Mouse (Mus musculus): Measurements from ENCODE around the gene Dap. TPM values are rescaled to one million over a fixed set of nuclear protein-coding genes. Genes with fewer than 3 reads are reported as not detected.

Dap gene
- polyA plus RNA-seq, 1 experiment from 2014 or later: 127 TPM

GRCm38 (mm10) chr15:31306726-31307125 lies 82.6 kb downstream of the Dap start:
- ATAC-seq (replicated peaks; ENCODE audit: low FRiP score, low read depth) (no peak), DNase-seq (ENCODE audit: low spot score) (no peak)
- Histone ChIP-seq H3K36me3 (ENCODE audit: insufficient read depth, low read length) (no peaks in the 10 kb centered on the region), H3K9ac (ENCODE audit: low read depth, low read length) (no peak overlapping the region), H3K4me2 (ENCODE audit: low read length) (no peak overlapping the region), H3K9me3 (replicated peaks; ENCODE audit: low read length) (no peaks in the 10 kb centered on the region), H3K27ac (no peak overlapping the region), H3K4me1 (replicated peaks; ENCODE audit: insufficient read depth, low read length) (0 out of 2 replicates have a peak, but pooled peaks cover 2% of the 10 kb centered on the region), H3K4me3 (replicated peaks; ENCODE audit: low read depth, low read length) (no peak overlapping the region), H3K27me3 (ENCODE audit: insufficient read depth, low read length) (no peaks in the 10 kb centered on the region)
- TF ChIP-seq CTCF (IDR thresholded peaks at IDR 0.05; ENCODE audit: low read depth): no peak
- 80% methylated on average over 4 of the region's 4 CpGs for WGBS

GRCm38 (mm10) chr15:31309526-31309925 lies 85.4 kb downstream of the Dap start:
- 79% methylated on average over 15 of the region's 15 CpGs for WGBS
- Histone ChIP-seq H3K4me2 (ENCODE audit: low read length) (no peak overlapping the region), H3K27ac (no peak overlapping the region), H3K9ac (ENCODE audit: low read depth, low read length) (no peak overlapping the region), H3K36me3 (ENCODE audit: insufficient read depth, low read length) (no peaks in the 10 kb centered on the region), H3K4me1 (replicated peaks; ENCODE audit: insufficient read depth, low read length) (0 out of 2 replicates have a peak, but pooled peaks cover 8% of the 10 kb centered on the region), H3K4me3 (replicated peaks; ENCODE audit: low read depth, low read length) (no peak overlapping the region), H3K9me3 (replicated peaks; ENCODE audit: low read length) (no peaks in the 10 kb centered on the region), H3K27me3 (ENCODE audit: insufficient read depth, low read length) (no peaks in the 10 kb centered on the region)
- DNase-seq (ENCODE audit: low spot score) (no peak), ATAC-seq (replicated peaks; ENCODE audit: low FRiP score, low read depth) (no peak)
- peak; percentile 51; the same call in 1 of the 2 replicates for TF ChIP-seq CTCF (IDR thresholded peaks at IDR 0.05; ENCODE audit: low read depth)

DNA sequence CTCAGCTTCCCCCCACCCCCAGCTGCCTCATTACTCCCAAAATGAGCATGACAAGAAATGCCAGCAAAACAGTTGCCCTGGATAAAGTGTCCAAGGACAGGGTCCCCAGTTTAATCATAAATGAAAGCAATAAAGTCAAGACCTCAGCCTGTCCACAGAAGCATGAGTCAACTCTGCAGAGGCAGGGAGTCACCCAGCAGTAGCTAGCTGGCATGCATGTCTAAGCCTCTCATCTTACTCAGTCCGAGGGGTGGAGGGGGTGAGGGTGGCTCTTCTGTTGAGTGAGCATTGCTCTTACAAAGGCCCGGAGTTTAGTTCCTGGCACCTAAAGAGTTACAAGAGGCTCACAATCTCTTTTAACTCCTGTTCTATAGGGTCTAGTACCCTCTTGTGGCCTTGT lies 87.9 kb downstream of the Dap start:
- DNase-seq (ENCODE audit: low spot score) (peak; percentile 54), ATAC-seq (replicated peaks; ENCODE audit: low FRiP score, low read depth) (peak; percentile 67)
- H3K9me3 ChIP-seq (replicated peaks; ENCODE audit: low read length): no peaks in the 10 kb centered on the region
- H3K4me2 ChIP-seq (ENCODE audit: low read length): no peak overlapping the region
- 40% methylated on average over 2 of the region's 2 CpGs for WGBS
- H3K27ac ChIP-seq: no peak overlapping the region
- no peaks in the 10 kb centered on the region for H3K36me3 ChIP-seq (ENCODE audit: insufficient read depth, low read length)
- TF ChIP-seq CTCF (IDR thresholded peaks at IDR 0.05; ENCODE audit: low read depth): no peak
- no peaks in the 10 kb centered on the region for H3K27me3 ChIP-seq (ENCODE audit: insufficient read depth, low read length)
- no peak overlapping the region for H3K9ac ChIP-seq (ENCODE audit: low read depth, low read length)
- 0 out of 2 replicates have a peak, but pooled peaks cover 8% of the 10 kb centered on the region for H3K4me1 ChIP-seq (replicated peaks; ENCODE audit: insufficient read depth, low read length)
- H3K4me3 ChIP-seq (replicated peaks; ENCODE audit: low read depth, low read length): no peak overlapping the region

GRCm38 (mm10) chr15:31315630-31316231 lies 91.6 kb downstream of the Dap start:
- Histone ChIP-seq H3K9me3 (replicated peaks; ENCODE audit: low read length) (no peaks in the 10 kb centered on the region), H3K4me2 (ENCODE audit: low read length) (no peak overlapping the region), H3K27ac (no peak overlapping the region), H3K27me3 (ENCODE audit: insufficient read depth, low read length) (no peaks in the 10 kb centered on the region), H3K4me1 (replicated peaks; ENCODE audit: insufficient read depth, low read length) (0 out of 2 replicates have a peak, but pooled peaks cover 11% of the 10 kb centered on the region), H3K4me3 (replicated peaks; ENCODE audit: low read depth, low read length) (no peak overlapping the region), H3K36me3 (ENCODE audit: insufficient read depth, low read length) (no peaks in the 10 kb centered on the region), H3K9ac (ENCODE audit: low read depth, low read length) (no peak overlapping the region)
- ATAC-seq (replicated peaks; ENCODE audit: low FRiP score, low read depth) (peak; percentile 60; the same call in 1 of the 2 replicates), DNase-seq (ENCODE audit: low spot score) (peak; percentile 92)
- 3% methylated on average over 5 of the region's 5 CpGs for WGBS
- peak; percentile 88 for TF ChIP-seq CTCF (IDR thresholded peaks at IDR 0.05; ENCODE audit: low read depth)

GRCm38 (mm10) chr15:31317056-31317805 lies 93.1 kb downstream of the Dap start:
- Histone ChIP-seq H3K27me3 (ENCODE audit: insufficient read depth, low read length) (no peaks in the 10 kb centered on the region), H3K9ac (ENCODE audit: low read depth, low read length) (no peak overlapping the region), H3K4me3 (replicated peaks; ENCODE audit: low read depth, low read length) (no peak overlapping the region), H3K4me2 (ENCODE audit: low read length) (no peak overlapping the region), H3K4me1 (replicated peaks; ENCODE audit: insufficient read depth, low read length) (0 out of 2 replicates have a peak, but pooled peaks cover 4% of the 10 kb centered on the region), H3K9me3 (replicated peaks; ENCODE audit: low read length) (no peaks in the 10 kb centered on the region), H3K36me3 (ENCODE audit: insufficient read depth, low read length) (no peaks in the 10 kb centered on the region), H3K27ac (no peak overlapping the region)
- DNase-seq (ENCODE audit: low spot score) (no peak), ATAC-seq (replicated peaks; ENCODE audit: low FRiP score, low read depth) (no peak)
- whole genome bisulfite sequencing: 94% methylated on average over 3 of the region's 3 CpGs
- TF ChIP-seq CTCF (IDR thresholded peaks at IDR 0.05; ENCODE audit: low read depth): no peak

- Histone ChIP-seq H3K27ac (no peak overlapping the region), H3K4me2 (ENCODE audit: low read length) (no peak overlapping the region), H3K4me1 (replicated peaks; ENCODE audit: insufficient read depth, low read length) (0 out of 2 replicates have a peak, but pooled peaks cover 3% of the 10 kb centered on the region), H3K9ac (ENCODE audit: low read depth, low read length) (no peak overlapping the region), H3K27me3 (ENCODE audit: insufficient read depth, low read length) (no peaks in the 10 kb centered on the region), H3K36me3 (ENCODE audit: insufficient read depth, low read length) (no peaks in the 10 kb centered on the region), H3K9me3 (replicated peaks; ENCODE audit: low read length) (no peaks in the 10 kb centered on the region), H3K4me3 (replicated peaks; ENCODE audit: low read depth, low read length) (no peak overlapping the region)
- ATAC-seq (replicated peaks; ENCODE audit: low FRiP score, low read depth) (no peak), DNase-seq (ENCODE audit: low spot score) (no peak)
- 54% methylated on average over 6 of the region's 6 CpGs for WGBS
- TF ChIP-seq CTCF (IDR thresholded peaks at IDR 0.05; ENCODE audit: low read depth): no peak
Observed at GRCm38 (mm10) chr15:31318158-31318955, 94.2 kb downstream of the Dap start.
